Mouse (Mus musculus): ENCODE data around the gene Gm20683.

Gm20683 gene

GRCm38 (mm10) chr17:25841117-25841880, at the start of gene Gm20683:
TSS of gene Gm20683 (minus strand) at chr17:25841763.
- DNase-seq (ENCODE audit: low spot score) = no peak

GRCm38 (mm10) chr17:25888837-25889236, 47.3 kb upstream of the Gm20683 start:
- no peak for DNase-seq (ENCODE audit: low spot score)

DNA sequence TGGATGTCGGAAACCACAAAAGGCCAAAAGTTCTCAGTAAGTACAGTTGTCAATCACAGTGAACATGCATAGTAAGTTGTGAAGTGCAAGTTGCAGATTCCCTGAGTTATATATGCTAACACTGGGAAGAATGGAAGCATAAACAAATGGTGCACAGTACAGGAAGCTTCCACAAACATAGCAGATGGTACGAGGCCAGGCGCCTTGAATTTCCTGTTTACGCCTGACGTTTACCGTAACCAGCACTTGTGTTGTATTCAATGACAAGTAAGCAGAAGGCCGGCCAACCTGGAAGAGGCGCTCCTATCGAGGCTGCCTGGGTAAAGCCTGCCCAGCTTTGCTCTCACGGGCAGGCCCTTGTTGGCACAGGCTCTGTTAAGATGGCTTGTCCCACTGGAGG, 45.9 kb upstream of the Gm20683 start:
- no peak for DNase-seq (ENCODE audit: low spot score)

- no peak for DNase-seq (ENCODE audit: low spot score)
Measured at GRCm38 (mm10) chr17:25886806-25887205, 45.2 kb upstream of the Gm20683 start.

DNA sequence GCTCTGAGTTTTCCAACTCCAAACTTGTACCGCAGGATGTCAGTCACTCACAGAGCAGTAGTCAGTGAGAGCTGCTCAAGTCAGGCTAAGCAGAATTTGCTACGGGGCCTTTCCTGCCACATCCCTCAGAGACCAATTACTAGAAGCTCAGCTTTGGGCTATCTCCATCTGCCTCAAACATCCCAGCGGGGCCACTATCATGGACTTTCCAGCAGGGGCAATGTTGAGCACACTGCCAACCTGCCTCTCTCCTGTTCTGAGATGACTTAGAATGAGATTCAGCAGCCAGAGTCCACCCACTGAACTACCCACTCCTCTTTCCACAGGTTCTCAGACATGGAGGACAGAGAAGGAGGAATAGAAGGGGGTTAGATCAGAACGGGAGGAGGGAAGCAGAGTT, 44.1 kb upstream of the Gm20683 start:
- DNase-seq (ENCODE audit: low spot score) = no peak

GRCm38 (mm10) chr17:25883824-25884223, 42.3 kb upstream of the Gm20683 start:
- DNase-seq (ENCODE audit: low spot score) = no peak

DNA sequence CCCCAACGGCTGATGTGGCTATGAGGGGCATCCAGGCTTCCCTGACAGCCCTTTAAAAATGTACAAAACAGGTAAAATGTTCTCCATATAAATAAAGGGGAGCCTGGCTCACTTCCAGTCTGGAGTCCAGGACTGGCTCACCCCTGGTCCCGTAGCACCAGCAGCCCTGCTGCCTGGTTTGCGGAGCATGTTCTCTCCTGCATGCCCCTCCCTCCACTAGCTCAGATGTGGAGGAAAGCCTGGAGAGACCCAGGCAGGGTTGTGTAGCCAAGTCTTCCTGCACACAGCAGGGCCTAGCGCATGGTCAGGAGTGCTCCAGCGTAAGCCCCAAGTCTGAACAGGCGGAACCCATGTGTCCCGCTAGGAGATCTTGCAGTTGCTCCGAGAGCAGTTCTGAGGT, 41.7 kb upstream of the Gm20683 start:
- no peak for DNase-seq (ENCODE audit: low spot score)

DNA sequence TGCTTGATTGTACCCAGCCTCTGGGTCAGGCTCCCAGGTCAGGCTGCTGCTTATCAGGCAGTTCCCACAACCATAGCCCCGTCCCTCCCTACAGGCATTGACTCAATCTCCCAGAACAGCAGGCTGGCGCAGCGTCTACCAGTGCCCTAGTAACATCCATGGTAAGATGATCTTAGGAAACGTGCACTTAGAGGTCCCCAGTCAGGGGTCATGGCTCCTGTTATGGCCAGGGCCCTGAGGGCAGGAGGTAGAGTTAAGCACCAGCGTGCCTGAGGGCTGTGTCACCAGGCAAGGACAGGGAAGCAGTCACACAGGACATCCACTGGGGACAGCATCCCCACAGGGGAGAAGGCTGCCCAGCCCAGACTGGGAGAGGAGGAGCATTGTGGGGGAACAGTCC, 40.7 kb upstream of the Gm20683 start:
- DNase-seq (ENCODE audit: low spot score) = peak; percentile 40

DNA sequence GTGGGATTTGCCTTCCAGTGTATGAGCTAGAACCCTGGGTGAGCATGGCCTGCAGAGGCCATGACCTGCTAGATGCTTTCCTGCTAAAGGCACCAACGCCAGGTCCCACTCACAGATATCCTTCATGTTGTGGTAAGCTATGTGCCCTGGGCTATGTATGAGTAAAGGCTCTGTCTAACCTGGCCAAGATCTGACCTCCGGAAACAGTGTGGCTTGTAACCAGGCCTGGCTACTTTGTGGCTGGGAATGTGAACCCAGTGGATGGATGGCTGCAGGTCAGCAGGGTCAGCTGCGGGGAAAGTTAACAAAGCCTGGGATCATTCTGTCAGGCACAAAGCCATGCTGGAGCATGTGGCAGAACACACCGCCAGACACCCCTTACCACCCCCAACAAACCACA, 40.1 kb upstream of the Gm20683 start:
- DNase-seq (ENCODE audit: low spot score) = no peak

DNA sequence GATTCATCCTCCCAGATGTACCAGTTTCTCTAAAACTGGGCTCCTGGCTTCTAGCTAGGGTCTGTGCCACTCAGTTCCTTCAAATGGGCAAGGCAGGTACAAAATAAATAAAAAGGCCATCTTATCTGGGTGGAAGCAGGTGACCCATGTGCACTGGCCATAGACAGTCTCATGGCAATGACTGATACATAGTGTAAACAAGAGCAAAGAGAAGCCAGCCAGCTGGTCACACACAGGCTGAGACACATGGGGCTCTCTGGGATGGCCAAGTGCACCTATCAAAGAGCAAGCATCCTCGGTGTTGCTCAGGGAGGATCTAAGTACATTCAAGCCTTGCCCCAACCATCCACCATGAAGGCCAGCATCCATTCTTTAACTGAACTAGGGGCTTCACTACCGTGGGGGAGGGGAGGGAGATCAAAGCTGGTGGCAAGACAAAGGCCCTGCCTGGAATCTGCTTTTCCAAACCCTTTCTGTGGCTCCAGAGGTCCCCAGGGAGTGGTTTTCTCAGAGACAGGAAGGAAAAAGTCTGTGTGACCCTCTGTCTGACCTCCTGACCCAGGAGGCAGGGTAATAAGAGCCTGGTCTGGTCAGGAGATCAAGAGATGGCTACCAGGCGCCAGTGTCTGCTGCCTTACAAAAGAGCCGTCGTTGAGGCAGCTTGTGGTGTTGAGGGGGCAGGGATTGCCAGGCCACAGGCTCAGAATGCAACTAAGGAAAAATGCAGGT, 39.5 kb upstream of the Gm20683 start:
- no peak for DNase-seq (ENCODE audit: low spot score)

DNA sequence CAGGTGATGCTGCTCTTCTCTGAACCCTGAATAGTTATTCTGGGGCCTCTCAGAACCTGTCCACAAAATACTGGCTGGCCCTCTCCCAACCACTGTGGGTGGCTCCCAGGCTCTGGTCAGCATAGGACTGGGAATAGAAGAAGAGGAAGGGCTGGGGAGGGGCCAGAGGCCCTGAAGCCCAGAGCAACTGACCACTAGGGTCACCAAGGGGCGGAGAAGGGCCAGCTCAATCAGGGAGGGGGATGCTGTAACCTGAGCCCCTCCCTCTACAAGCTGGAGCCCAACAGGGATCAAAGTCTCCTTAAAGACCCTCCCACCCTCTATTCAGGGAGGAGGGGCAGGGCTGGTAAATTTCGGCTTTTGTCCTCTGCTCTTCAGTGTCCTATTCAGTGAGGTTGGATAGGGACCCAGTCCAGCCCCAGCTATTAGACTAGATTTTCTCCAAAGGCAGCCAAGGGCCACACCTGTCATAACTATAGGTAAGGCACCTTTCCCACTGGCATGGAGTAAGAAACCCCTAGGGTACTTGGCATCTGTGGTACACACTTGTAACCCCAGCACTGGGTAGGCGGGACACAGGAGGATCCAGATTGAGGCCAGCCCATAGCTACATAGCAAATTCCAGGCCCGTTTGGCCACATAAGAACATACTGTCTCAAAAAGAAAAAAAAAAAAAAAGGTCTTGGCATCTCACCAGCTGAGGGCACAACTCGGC, 38.8 kb upstream of the Gm20683 start, which contains the start of gene Wfikkn1:
Wfikkn1 (minus strand) TSS at position 663 of the 715 bp plus-strand sequence.
- DNase-seq (ENCODE audit: low spot score) = no peak

DNA sequence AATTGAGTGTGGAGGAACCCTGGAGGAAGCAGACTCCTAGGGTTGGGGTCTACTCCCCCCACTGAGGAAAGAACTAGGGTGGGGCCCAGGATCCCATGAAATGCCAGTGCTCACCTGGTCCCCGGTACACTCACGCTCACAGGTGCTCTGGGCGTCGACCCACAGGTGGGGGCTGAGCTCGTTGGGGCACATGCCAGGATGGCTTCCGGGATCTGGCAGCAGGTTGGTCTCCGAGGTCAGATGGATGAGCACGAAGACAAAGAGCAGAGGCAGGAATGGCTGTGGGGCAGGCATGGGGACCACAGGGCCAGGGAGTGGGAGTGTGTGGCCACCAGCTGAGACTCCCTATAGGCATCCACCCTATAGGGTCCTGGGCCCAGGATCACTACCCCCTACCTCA, 38.2 kb upstream of the Gm20683 start:
- DNase-seq (ENCODE audit: low spot score) = no peak

DNA sequence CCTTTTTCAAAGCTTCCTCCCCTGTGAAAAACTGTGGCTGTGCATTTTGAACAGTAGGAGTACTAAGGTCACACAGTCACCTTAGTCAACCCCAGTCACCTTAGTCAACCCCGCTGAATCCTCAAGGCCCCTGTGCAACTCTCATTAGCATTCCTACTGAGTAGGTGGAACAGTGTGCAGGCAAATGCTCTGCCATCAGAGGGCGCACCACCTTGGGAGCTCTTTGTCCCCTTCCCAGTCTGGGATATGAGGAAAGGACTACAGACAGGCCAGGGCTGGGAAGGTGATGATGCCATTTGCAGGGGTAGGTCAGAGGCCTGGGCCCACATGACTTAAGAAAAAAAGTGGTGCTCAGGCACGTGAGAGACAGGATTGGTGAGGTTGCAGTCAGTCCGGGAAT, 37.7 kb upstream of the Gm20683 start:
- no peak for DNase-seq (ENCODE audit: low spot score)

- no peak for DNase-seq (ENCODE audit: low spot score)
Measured at GRCm38 (mm10) chr17:25878611-25879180, 37.1 kb upstream of the Gm20683 start.

- DNase-seq (ENCODE audit: low spot score) = no peak
Measured at GRCm38 (mm10) chr17:25877741-25878610, 36.4 kb upstream of the Gm20683 start.

DNA sequence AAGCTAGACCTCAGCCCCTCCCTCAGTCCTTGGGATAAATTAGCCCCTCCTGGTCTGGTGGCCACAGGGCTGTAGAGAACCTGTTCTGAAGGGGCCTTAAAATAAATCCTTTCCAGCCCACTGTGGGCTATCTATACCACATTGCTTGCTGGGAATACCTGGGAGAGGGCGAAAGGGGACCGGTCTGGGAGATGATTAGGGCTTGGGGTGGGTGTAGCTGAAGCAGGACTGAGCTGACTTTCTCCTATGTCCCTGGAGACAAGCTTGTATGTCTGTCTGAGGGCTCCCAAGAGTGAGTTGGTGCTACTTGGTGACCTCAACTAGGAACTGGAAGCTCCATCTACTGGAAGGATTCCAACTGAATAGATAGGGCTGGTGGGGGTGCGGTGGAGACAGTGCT, 35.5 kb upstream of the Gm20683 start:
- DNase-seq (ENCODE audit: low spot score) = no peak

DNA sequence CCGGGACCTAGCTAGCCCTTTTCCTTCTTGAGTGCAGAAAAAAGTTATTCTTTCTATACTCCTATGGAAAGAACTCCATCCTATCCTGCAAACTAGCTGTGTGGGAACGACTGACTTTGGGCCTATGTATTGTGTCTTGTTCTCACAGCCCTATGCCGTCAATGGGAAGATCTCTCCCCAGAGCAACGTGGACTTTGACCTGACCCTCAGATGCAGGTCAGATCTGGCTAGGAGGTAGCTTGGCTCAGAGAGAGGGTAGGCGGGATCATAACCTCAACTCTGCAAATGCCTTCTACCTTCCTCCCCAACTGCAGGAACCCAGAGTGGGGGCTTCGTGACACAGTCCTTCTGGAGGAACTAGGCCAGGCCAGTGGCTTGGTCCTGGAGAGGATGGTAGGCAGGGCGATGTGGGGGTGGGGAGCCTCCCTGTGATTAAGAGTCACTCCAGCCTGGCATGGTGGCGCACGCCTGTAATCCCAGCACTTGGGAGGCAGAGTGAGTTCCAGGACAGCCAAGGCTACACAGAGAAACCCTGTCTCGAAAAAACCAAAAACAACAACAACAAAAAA, 34.9 kb upstream of the Gm20683 start:
- DNase-seq (ENCODE audit: low spot score) = no peak

DNA sequence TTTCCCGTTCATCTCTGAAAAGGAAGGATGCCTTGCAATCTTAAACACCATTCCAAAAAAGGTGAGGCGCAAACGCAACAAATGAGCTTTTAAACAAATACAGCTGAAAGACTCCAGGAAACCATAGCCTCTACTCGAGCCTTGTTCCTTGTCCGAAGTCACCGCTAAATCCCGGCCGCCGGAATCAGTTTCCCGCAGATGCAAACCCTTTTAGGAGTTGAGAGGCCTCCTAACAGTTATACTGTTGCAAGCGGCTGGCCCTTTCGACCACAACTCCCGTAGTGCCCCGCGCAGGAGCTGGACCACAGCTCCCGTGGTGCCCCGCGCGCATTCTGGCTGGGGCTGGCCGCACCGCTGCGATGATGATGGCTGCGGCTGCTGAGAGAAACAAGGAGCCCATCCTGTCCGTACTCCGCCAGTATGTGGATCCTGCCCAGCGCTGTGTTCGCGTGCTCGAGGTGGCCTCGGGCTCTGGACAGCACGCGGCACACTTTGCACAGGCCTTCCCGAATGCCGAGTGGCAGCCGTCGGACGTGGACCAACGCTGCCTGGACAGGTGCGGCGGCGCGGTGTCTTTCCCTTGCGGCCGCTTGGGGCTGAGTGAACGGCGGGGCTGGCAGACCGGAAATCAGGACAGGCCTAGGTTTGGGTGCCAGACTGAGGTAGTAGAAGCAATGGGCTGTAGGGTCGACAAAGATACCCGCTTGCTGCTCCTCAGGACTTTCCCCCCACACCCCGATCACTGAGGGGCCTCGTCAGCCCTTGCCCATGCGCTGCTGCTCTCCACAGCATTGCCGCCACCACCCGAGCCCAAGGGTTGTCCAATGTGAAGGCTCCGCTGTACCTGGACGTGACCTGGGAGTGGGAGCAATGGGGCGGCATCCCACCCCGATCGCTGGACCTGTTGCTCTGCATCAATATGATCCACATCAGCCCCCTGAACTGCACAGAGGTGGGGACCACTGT, 33.9 kb upstream of the Gm20683 start:
- peak; percentile 81 for DNase-seq (ENCODE audit: low spot score)

DNA sequence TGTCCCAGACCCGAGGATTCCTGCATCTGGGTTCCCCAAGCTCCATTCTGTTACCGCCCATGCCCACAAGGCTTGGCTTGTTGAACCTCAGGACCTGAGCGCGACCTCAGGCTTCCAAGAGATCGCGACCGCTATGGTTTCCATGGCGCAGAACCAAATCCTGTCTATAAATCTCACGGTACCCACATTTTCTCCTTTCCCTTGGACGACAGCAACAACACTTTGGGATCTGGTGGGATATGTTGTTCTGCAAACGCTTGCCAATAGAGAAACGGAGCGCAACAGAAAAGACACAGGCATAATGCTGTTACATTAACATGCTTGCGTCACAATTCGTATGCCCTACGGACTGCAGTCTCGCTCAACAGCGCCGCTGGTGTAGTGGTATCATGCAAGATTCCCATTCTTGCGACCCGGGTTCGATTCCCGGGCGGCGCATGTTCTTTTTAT, 33.2 kb upstream of the Gm20683 start, which contains the start of gene Mettl26:
Mettl26 (plus strand) TSS at position 354 of the 450 bp plus-strand sequence.
- peak; percentile 94 for DNase-seq (ENCODE audit: low spot score)

Measured in c-Kit-positive CD71-positive TER-119-positive erythroid progenitor cells, embryonic 14.5 days (primary cell).